Mouse (Mus musculus) cerebellum, adult 2 months (tissue): ENCODE measurements around the gene Tshz3. TPM values are rescaled to one million over a fixed set of nuclear protein-coding genes. Genes with fewer than 3 reads are reported as not detected.

Source experiments
- DNase-seq, 2 experiments: peaks; one replicate each; pipeline ENCODE4 v3.0.0; 2021
- H3K27ac ChIP-seq: fragments of 200-500 bp; 2 replicates; pipeline ENCODE4 v1.5.1; 2012; ENCODE audit warnings: low read length, control low read depth, inconsistent platforms; ENCODE audit not compliant: insufficient read depth
- H3K27me3 ChIP-seq: fragments of 200-500 bp; 2 replicates; pipeline ENCODE4 v1.6.1; 2012; ENCODE audit warnings: inconsistent platforms, mild to moderate bottlenecking, low read length, moderate library complexity; ENCODE audit not compliant: control insufficient read depth, insufficient read depth
- H3K4me1 ChIP-seq: fragments of 200-500 bp; 2 replicates; pipeline ENCODE4 v1.6.1; 2011; ENCODE audit warnings: low read length; ENCODE audit not compliant: control insufficient read depth, insufficient read depth
- H3K4me3 ChIP-seq: fragments of 200-500 bp; replicated peaks from 2 replicates; pipeline ENCODE3; 2011; ENCODE audit warnings: mild to moderate bottlenecking, low read depth, low read length, control low read depth; ENCODE audit not compliant: insufficient read depth
- CTCF ChIP-seq: fragments of 200-500 bp; IDR thresholded peaks from 2 replicates; pipeline ENCODE4 v1.5.1; 2011; ENCODE audit warnings: low read depth, mild to moderate bottlenecking, control low read depth, low read length, moderate library complexity, borderline replicate concordance; ENCODE audit not compliant: insufficient read depth
- POLR2A ChIP-seq: fragments of 200-500 bp; IDR thresholded peaks from 2 replicates; pipeline ENCODE4 v1.6.1; 2011; ENCODE audit warnings: low read length, control low read depth, borderline replicate concordance; ENCODE audit not compliant: insufficient read depth
- WGBS: fragments of 180-500 bp; shearing (Covaris S2); methylation state at CpG from one replicate; pipeline ENCODE4 v1.1.7; 2018; 5-methylcytosine and 5-hydroxymethylcytosine counted together
- polyA plus RNA-seq: library from polyadenylated mRNA; depleted of rRNA; stranded (reverse); fragments of >200 nt; gene quantifications from 2 replicates; pipeline ENCODE4 v1.2.3, GENCODE M21; 2012

Tshz3 gene
- polyA plus RNA-seq, 1 experiment = 12.5 TPM

GRCm38 (mm10) chr7:36773086-36773485, 75.2 kb downstream of the Tshz3 start:
- no peaks in the 10 kb centered on the region for H3K4me1 ChIP-seq
- no peak overlapping the region for H3K4me3 ChIP-seq
- TF ChIP-seq POLR2A (no peak), CTCF (no peak)
- H3K27ac ChIP-seq = no peak overlapping the region
- no peaks in the 10 kb centered on the region for H3K27me3 ChIP-seq
- DNase-seq = no peak
- WGBS = 48% methylated on average over 7 of the region's 7 CpGs

DNA sequence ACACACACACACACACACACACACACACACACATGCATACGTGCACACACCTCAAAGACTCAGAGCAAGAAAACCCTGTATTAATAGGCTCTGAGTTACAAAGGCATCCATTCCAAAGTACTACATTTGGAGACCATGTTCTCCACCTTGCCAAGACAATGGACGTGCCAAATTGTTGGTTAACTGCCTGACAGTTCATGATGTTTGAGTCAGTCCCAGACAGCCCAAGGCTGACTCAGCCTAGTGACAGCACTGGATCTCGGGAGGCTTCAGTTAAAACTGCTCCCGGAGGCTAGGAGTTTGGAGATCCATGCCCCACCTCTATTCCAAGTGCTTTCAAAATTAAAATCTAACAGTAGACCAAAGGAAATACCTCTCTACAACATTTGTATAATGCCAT, 79.0 kb downstream of the Tshz3 start:
- 51% methylated on average over 4 of the region's 4 CpGs for WGBS
- Histone ChIP-seq H3K4me3 (no peak overlapping the region), H3K27ac (no peak overlapping the region), H3K27me3 (no peaks in the 10 kb centered on the region), H3K4me1 (no peaks in the 10 kb centered on the region)
- no peak for DNase-seq
- TF ChIP-seq CTCF (no peak), POLR2A (no peak)

- Histone ChIP-seq H3K27me3 (no peaks in the 10 kb centered on the region), H3K4me1 (no peaks in the 10 kb centered on the region), H3K4me3 (no peak overlapping the region), H3K27ac (no peak overlapping the region)
- WGBS = 61% methylated on average over 11 of the region's 11 CpGs
- no peak for DNase-seq
- TF ChIP-seq POLR2A (no peak), CTCF (no peak)
These were observed 80.5 kb downstream of the Tshz3 start for GRCm38 (mm10) chr7:36778456-36778855.

- Histone ChIP-seq H3K4me1 (peaks cover 3% of the 10 kb centered on the region; the same call in 1 of the 2 replicates), H3K27me3 (no peaks in the 10 kb centered on the region), H3K4me3 (no peak overlapping the region), H3K27ac (no peak overlapping the region)
- DNase-seq = no peak
- WGBS = 89% methylated on average over 4 of the region's 4 CpGs
- TF ChIP-seq CTCF (no peak), POLR2A (no peak)
These were observed 86.4 kb downstream of the Tshz3 start for GRCm38 (mm10) chr7:36784243-36784773.

DNA sequence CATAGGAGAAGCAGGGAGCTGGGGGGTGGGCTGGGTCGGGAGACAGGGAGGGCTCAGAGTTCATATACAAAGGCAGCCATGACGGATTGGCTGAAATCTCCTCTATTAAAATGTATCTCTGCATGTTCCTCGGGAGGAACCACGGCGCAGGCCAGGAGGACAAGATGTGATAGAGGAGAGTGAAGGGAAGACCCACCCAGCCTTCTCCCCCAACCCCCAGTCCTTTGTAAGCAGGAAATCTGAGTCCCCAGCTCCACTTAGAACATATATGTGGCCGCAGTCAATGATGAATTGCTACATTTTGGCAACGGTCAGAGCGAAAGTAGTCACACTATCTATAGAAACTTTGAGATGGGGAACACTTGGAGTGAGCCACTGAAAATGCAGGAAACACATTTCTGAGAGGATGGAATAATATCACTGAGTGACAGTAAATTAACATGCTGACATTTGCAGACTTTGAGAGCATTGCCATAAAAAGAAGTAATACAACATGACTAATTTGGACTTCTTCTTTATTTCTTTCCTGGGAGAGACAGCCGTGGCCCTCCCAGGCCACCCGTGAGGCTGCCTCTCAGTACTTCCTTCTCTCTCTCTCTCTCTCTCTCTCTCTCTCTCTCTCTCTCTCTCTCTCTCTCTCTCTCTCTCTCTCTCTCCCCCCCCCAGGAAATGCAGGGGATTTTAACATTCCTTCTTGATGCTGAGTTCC, 88.9 kb downstream of the Tshz3 start:
- 60% methylated on average over 10 of the region's 10 CpGs for WGBS
- Histone ChIP-seq H3K27ac (no peak overlapping the region), H3K4me3 (no peak overlapping the region), H3K4me1 (peaks cover 3% of the 10 kb centered on the region; the same call in 1 of the 2 replicates), H3K27me3 (no peaks in the 10 kb centered on the region)
- TF ChIP-seq CTCF = no peak
- no peak for TF ChIP-seq POLR2A
- DNase-seq = no peak

- H3K27ac ChIP-seq = no peak overlapping the region
- WGBS = 89% methylated on average over 15 of the region's 15 CpGs
- TF ChIP-seq CTCF (no peak), POLR2A (no peak)
- DNase-seq = no peak
- H3K4me3 ChIP-seq = no peak overlapping the region
- H3K27me3 ChIP-seq = no peaks in the 10 kb centered on the region
- no peaks in the 10 kb centered on the region for H3K4me1 ChIP-seq
These were observed 98.7 kb downstream of the Tshz3 start for GRCm38 (mm10) chr7:36796392-36797187.
